Mouse (Mus musculus) midbrain, embryonic 13.5 days (tissue): Measurements from ENCODE around the gene Dhrs9. TPM values are rescaled to one million over a fixed set of nuclear protein-coding genes. Genes with fewer than 3 reads are reported as not detected.

Experiments used
- ATAC-seq: fragments of 200-750 bp; cut with Nextera tagmentation; 2 replicates; pipeline ENCODE4 v1.8.0; 2017; ENCODE audit warnings: mild to moderate bottlenecking, moderate TSS enrichment, moderate library complexity
- H3K27ac ChIP-seq: fragments of 300-500 bp; sonication (generic); 2 replicates; pipeline ENCODE4 v1.5.1; 2015; ENCODE audit warnings: inconsistent platforms, mild to moderate bottlenecking, moderate library complexity
- H3K27me3 ChIP-seq: fragments of 300-500 bp; sonication (generic); 2 replicates; pipeline ENCODE4 v1.6.1; 2015; ENCODE audit warnings: mild to moderate bottlenecking, inconsistent platforms
- H3K36me3 ChIP-seq: fragments of 300-500 bp; sonication (generic); 2 replicates; pipeline ENCODE4 v1.6.1; 2015; ENCODE audit warnings: mild to moderate bottlenecking, inconsistent platforms
- H3K4me1 ChIP-seq: fragments of 300-500 bp; sonication (generic); replicated peaks from 2 replicates; pipeline ENCODE4 v1.6.1; 2015; ENCODE audit warnings: inconsistent platforms
- H3K4me2 ChIP-seq: fragments of 300-500 bp; sonication (generic); replicated peaks from 2 replicates; pipeline ENCODE4 v1.6.1; 2015; ENCODE audit warnings: moderate library complexity, mild to moderate bottlenecking, inconsistent platforms
- H3K4me3 ChIP-seq: fragments of 300-500 bp; sonication (generic); replicated peaks from 2 replicates; pipeline ENCODE4 v1.5.1; 2015; ENCODE audit warnings: mild to moderate bottlenecking, inconsistent platforms
- H3K9ac ChIP-seq: fragments of 300-500 bp; sonication (generic); replicated peaks from 2 replicates; pipeline ENCODE4 v1.6.1; 2015; ENCODE audit warnings: mild to moderate bottlenecking, inconsistent platforms
- H3K9me3 ChIP-seq: fragments of 300-500 bp; sonication (generic); 2 replicates; pipeline ENCODE4 v1.6.1; 2016; ENCODE audit warnings: mild to moderate bottlenecking, inconsistent platforms
- WGBS: fragments of 180-500 bp; shearing (Covaris S2); methylation state at CpG from one replicate; pipeline ENCODE4 v1.1.7; 2015; 5-methylcytosine and 5-hydroxymethylcytosine counted together
- polyA plus RNA-seq: library from polyadenylated mRNA; unstranded; fragments of >200 nt; fragmentation: Nextera tagmentation; extraction: Ambion mirVana; gene quantifications from 2 replicates; pipeline ENCODE4 v1.2.1, GENCODE M21; 2015

The Dhrs9 gene
- polyA plus RNA-seq, 1 experiment from 2014 or later, result not detected

GRCm38 (mm10) chr2:69393947-69394346 lies 13.7 kb downstream of the Dhrs9 start:
- Histone ChIP-seq H3K4me2 (no peak overlapping the region), H3K27ac (no peak overlapping the region), H3K27me3 (no peaks in the 10 kb centered on the region), H3K9ac (no peak overlapping the region), H3K4me3 (no peak overlapping the region), H3K4me1 (no peaks in the 10 kb centered on the region), H3K9me3 (no peaks in the 10 kb centered on the region), H3K36me3 (no peaks in the 10 kb centered on the region)
- no peak for ATAC-seq
- 96% methylated on average over 2 of the region's 2 CpGs for WGBS

- Histone ChIP-seq H3K27me3 (no peaks in the 10 kb centered on the region), H3K9me3 (no peaks in the 10 kb centered on the region), H3K4me3 (no peak overlapping the region), H3K4me2 (no peak overlapping the region), H3K36me3 (no peaks in the 10 kb centered on the region), H3K4me1 (no peaks in the 10 kb centered on the region), H3K9ac (no peak overlapping the region), H3K27ac (no peak overlapping the region)
- no peak for ATAC-seq
- 82% methylated on average over 9 of the region's 9 CpGs for WGBS
Observed at GRCm38 (mm10) chr2:69395597-69396248, 15.5 kb downstream of the Dhrs9 start.

- H3K4me1 ChIP-seq, result no peaks in the 10 kb centered on the region
- no peak overlapping the region for H3K27ac ChIP-seq
- no peak overlapping the region for H3K9ac ChIP-seq
- no peaks in the 10 kb centered on the region for H3K9me3 ChIP-seq
- no peak overlapping the region for H3K4me3 ChIP-seq
- no peak for ATAC-seq
- 91% methylated on average over 12 of the region's 12 CpGs for WGBS
- H3K27me3 ChIP-seq, result no peaks in the 10 kb centered on the region
- H3K36me3 ChIP-seq, result no peaks in the 10 kb centered on the region
- no peak overlapping the region for H3K4me2 ChIP-seq
Observed at GRCm38 (mm10) chr2:69396760-69397435, 16.7 kb downstream of the Dhrs9 start.

GRCm38 (mm10) chr2:69400866-69401604 lies 20.8 kb downstream of the Dhrs9 start:
- Histone ChIP-seq H3K4me2 (no peak overlapping the region), H3K36me3 (no peaks in the 10 kb centered on the region), H3K4me3 (no peak overlapping the region), H3K9ac (no peak overlapping the region), H3K27ac (no peak overlapping the region), H3K9me3 (no peaks in the 10 kb centered on the region), H3K4me1 (no peaks in the 10 kb centered on the region), H3K27me3 (0 out of 2 replicates have a peak, but pooled peaks cover 2% of the 10 kb centered on the region)
- ATAC-seq, result no peak
- 86% methylated on average over 7 of the region's 7 CpGs for WGBS

- ATAC-seq, result no peak
- no peak overlapping the region for H3K27ac ChIP-seq
- WGBS, result 93% methylated on average over 6 of the region's 6 CpGs
- no peak overlapping the region for H3K4me3 ChIP-seq
- H3K9ac ChIP-seq, result no peak overlapping the region
- H3K4me1 ChIP-seq, result no peaks in the 10 kb centered on the region
- H3K36me3 ChIP-seq, result no peaks in the 10 kb centered on the region
- H3K4me2 ChIP-seq, result no peak overlapping the region
- 0 out of 2 replicates have a peak, but pooled peaks cover 2% of the 10 kb centered on the region for H3K27me3 ChIP-seq
- no peaks in the 10 kb centered on the region for H3K9me3 ChIP-seq
Observed at GRCm38 (mm10) chr2:69401891-69402290, 21.6 kb downstream of the Dhrs9 start.

- WGBS, result 82% methylated on average over 7 of the region's 7 CpGs
- Histone ChIP-seq H3K9me3 (no peaks in the 10 kb centered on the region), H3K4me3 (no peak overlapping the region), H3K36me3 (no peaks in the 10 kb centered on the region), H3K27me3 (0 out of 2 replicates have a peak, but pooled peaks cover 2% of the 10 kb centered on the region), H3K4me2 (no peak overlapping the region), H3K4me1 (no peaks in the 10 kb centered on the region), H3K9ac (no peak overlapping the region), H3K27ac (no peak overlapping the region)
- ATAC-seq, result no peak
Observed at GRCm38 (mm10) chr2:69402309-69402708, 22.1 kb downstream of the Dhrs9 start.

GRCm38 (mm10) chr2:69405692-69406091 lies 25.4 kb downstream of the Dhrs9 start:
- no peak for ATAC-seq
- no peak overlapping the region for H3K9ac ChIP-seq
- H3K27me3 ChIP-seq, result 0 out of 2 replicates have a peak, but pooled peaks cover 5% of the 10 kb centered on the region
- no peaks in the 10 kb centered on the region for H3K9me3 ChIP-seq
- no peak overlapping the region for H3K4me2 ChIP-seq
- 93% methylated on average over 5 of the region's 5 CpGs for WGBS
- H3K27ac ChIP-seq, result no peak overlapping the region
- no peak overlapping the region for H3K4me3 ChIP-seq
- H3K36me3 ChIP-seq, result no peaks in the 10 kb centered on the region
- H3K4me1 ChIP-seq, result no peaks in the 10 kb centered on the region

- Histone ChIP-seq H3K9ac (no peak overlapping the region), H3K27ac (no peak overlapping the region), H3K4me1 (peaks cover 25% of the 10 kb centered on the region), H3K9me3 (no peaks in the 10 kb centered on the region), H3K4me3 (no peak overlapping the region), H3K4me2 (no peak overlapping the region), H3K36me3 (no peaks in the 10 kb centered on the region), H3K27me3 (peaks cover 35% of the 10 kb centered on the region)
- no peak for ATAC-seq
- 97% methylated on average over 10 of the region's 10 CpGs for WGBS
Observed at GRCm38 (mm10) chr2:69414539-69414938, 34.3 kb downstream of the Dhrs9 start.

- Histone ChIP-seq H3K4me3 (no peak overlapping the region), H3K9ac (no peak overlapping the region), H3K27ac (no peak overlapping the region), H3K4me2 (no peak overlapping the region), H3K36me3 (no peaks in the 10 kb centered on the region), H3K4me1 (peaks cover 25% of the 10 kb centered on the region), H3K9me3 (no peaks in the 10 kb centered on the region), H3K27me3 (peaks cover 40% of the 10 kb centered on the region)
- WGBS, result 93% methylated on average over 6 of the region's 6 CpGs
- no peak for ATAC-seq
Observed at GRCm38 (mm10) chr2:69415070-69415469, 34.8 kb downstream of the Dhrs9 start.

GRCm38 (mm10) chr2:69418294-69418881 lies 38.1 kb downstream of the Dhrs9 start:
- peak overlapping the region; percentile 40 for H3K4me2 ChIP-seq
- no peak overlapping the region for H3K4me3 ChIP-seq
- peak; percentile 97 for ATAC-seq
- H3K36me3 ChIP-seq, result no peaks in the 10 kb centered on the region
- WGBS, result 2% methylated on average over 11 of the region's 11 CpGs
- H3K9ac ChIP-seq, result no peak overlapping the region
- H3K27ac ChIP-seq, result peak overlapping the region; percentile 25; the same call in 1 of the 2 replicates
- H3K4me1 ChIP-seq, result peaks cover 25% of the 10 kb centered on the region
- H3K9me3 ChIP-seq, result no peaks in the 10 kb centered on the region
- peaks cover 69% of the 10 kb centered on the region for H3K27me3 ChIP-seq

GRCm38 (mm10) chr2:69424829-69425228 lies 44.6 kb downstream of the Dhrs9 start:
- Histone ChIP-seq H3K27me3 (peaks cover 48% of the 10 kb centered on the region), H3K27ac (no peak overlapping the region), H3K9me3 (no peaks in the 10 kb centered on the region), H3K4me3 (no peak overlapping the region), H3K36me3 (no peaks in the 10 kb centered on the region), H3K4me1 (no peaks in the 10 kb centered on the region), H3K4me2 (no peak overlapping the region), H3K9ac (no peak overlapping the region)
- ATAC-seq, result no peak
- WGBS, result 74% methylated on average over 5 of the region's 5 CpGs

- Histone ChIP-seq H3K4me3 (no peak overlapping the region), H3K27ac (no peak overlapping the region), H3K36me3 (no peaks in the 10 kb centered on the region), H3K27me3 (peaks cover 37% of the 10 kb centered on the region), H3K4me2 (no peak overlapping the region), H3K9ac (no peak overlapping the region), H3K4me1 (no peaks in the 10 kb centered on the region), H3K9me3 (no peaks in the 10 kb centered on the region)
- whole genome bisulfite sequencing, result 96% methylated on average over 1 of the region's 1 CpGs
- no peak for ATAC-seq
Observed at GRCm38 (mm10) chr2:69426081-69426480, 45.8 kb downstream of the Dhrs9 start.
